Mouse (Mus musculus) urinary bladder, postnatal 25 days (tissue): ENCODE results near the gene Barhl1.

Experiments used
- DNase-seq: peaks from one replicate; pipeline ENCODE4 v3.0.0; 2022; ENCODE audit warnings: low spot score

Barhl1 gene

DNA sequence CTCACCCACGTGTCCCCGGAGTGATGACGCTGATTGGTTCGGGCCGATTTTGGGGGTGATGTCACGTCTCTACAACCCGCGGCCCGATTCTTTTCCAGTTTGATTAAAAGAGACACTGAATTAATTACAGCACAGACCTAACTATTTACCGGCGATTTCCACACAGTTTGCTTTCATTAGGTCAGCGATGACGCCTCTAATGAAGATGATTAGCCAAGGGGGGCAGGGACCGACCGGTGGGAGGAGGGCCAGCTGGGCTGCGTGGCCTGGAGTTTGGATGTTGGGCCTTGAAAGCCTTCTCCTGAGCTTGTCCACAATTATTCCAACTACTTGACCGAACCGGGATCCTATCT is at the start of gene Barhl1:
TSS of gene Barhl1 (minus strand) at position 156 of the 353 bp plus-strand sequence.
- DNase-seq, result no peak

DNA sequence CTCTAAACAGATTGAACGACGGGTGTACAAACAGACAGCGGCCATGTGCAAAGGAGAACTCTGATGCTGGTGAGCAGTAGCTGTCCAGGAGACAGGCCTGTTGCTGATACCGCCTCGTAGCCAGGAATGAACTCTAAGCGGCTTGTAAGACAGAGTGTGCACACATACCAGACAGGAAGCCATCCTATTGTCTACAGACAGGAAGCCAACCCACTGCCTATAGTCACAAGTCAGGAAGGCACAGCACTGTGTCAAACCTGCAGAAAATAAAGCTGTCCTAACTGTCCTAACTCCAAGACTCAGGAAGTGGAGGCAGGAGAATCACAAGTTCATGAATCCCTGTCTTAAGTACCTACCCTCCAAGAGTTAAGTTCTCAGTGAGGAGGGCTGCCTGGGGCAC is 47.1 kb upstream of the Barhl1 start:
- no peak for DNase-seq

DNA sequence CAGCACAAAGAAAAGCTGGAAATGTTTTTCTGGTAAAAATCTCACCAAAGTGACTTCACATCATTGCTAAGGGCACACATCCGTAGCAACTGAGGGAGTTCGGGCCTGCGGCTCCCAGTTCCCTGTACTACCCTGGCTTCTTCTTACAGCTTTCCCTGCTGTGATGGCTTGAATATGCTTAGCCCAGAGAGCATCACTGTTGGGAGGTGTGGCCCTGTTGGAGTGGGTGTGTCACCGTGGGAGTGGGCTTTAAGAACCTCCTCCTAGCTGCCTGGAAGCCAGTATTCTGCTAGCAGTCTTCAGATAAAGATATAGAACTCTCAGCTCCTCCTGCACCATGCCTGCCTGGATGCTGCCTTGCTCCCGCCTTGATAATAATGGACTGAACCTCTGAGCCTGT is 45.2 kb upstream of the Barhl1 start:
- DNase-seq, result no peak

DNA sequence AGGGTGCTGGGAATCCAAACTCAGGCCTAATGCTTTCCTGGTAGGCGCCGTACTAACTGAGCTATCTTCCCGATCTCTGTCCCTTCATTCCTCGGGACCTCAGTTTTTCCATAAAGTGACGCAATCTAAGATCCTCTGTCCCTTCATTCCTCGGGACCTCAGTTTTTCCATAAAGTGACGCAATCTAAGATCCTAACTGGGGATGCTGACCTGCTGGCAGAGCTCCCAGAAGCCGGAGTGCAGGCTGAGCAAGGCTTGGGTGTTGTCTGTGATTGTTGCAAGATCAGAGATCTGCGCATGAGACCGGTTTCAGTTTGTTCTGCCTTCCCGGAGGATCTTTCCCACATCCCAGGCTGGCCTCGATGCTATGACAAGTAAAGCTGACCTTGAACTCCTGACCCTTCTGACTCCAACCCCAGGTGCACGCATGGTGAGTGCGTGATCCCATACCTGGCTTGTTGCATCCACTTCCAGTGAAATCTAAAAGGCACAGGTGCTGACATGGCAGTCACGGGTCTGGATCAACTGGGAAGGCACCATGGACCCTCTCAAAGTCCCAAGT is 44.6 kb upstream of the Barhl1 start:
- DNase-seq, result no peak

DNA sequence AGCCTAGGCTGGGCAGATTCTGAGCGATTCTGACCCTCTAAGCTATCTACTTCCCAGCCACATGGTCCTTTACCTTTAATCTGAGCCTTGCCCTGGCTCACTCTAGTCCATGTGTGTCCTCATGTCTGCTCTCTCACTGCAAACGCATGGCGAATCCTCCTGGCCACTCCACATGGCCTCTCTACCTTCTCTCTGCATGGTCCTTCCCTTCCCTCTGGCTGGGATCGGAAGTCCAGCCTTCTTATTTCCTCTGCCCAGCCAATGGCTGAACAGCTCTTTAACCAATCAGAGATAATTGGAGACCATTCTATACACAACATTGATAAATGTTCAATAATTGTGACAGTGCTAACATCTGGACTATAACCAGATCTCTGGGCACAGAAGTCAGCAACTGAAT is 40.4 kb upstream of the Barhl1 start:
- DNase-seq, result no peak

DNA sequence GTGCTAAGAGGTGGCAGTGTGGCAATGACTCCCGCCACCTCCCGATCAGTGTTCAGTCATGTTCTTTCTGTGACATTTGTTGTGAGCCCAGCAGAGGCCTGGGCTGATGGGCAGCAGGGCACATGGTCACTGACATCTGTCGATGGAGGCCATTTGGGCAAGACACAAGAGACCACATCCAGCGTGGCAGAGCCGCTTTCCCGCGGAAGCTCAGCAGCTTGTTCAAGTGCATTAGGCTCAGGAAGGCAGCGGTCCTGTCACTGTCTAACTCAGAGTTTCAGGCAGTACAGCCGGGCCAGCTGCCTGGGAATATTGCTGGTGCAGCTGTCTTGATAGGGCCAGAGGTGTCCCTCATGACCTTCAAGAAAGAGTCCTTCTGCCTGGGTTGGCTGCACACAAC is 38.1 kb upstream of the Barhl1 start:
- DNase-seq, result no peak

DNA sequence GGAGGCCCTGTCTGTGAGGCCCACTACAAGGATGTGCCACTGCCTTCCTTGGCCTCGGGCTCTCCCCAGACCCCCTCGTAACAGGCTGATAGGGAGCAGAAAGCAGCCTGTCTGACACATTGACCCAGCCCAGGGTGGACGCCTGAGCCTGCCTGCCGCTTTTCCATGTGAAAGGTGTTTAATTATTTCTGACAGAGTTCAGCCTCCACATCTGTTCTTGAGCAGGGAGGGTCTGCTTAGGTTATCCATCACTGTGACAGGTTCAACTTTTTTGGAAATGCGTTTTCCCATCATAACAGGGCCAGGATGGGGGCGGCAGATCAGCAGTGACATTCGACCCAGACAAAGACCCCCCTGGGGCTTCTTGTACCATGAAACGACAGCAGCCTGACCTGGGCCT is 36.5 kb upstream of the Barhl1 start:
- no peak for DNase-seq

DNA sequence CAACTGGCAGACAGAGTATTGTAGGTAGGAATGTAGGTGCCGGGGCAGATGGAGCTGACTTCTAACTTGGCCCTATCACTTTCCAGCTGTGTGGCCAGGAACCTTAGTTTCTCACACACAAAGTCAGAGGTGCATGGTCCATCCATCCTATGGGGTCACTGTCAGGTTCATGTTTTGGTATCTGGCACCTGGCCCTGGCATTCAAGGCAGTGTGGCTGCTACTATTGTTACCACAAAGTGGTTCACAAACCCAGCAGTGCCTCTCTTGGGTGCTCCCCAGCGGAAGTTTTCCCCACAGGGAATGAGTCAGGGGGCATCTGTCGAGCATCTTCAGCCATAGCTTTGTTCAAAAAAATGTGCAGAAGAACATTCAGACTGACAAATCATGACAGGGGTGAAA is 29.8 kb upstream of the Barhl1 start:
- no peak for DNase-seq

DNA sequence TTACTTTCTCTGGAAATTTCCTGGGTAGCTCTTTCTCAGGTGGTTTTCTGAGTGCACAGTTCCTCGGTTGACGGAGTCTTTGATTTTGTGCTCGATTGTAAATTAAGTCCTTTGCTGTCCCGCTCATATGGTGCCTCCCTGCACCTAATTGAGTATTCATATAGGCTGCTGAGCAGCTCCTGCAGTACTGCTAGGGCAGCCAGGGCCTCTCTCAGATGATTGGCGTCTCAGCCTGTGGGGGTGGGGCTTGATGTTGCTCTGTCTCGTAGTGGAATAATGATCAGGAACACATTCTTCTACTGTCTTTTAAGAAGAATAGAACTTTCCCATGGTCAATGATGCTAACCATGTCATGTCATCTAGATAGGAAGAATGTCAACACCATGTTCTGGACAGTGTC is 28.9 kb upstream of the Barhl1 start:
- no peak for DNase-seq

DNA sequence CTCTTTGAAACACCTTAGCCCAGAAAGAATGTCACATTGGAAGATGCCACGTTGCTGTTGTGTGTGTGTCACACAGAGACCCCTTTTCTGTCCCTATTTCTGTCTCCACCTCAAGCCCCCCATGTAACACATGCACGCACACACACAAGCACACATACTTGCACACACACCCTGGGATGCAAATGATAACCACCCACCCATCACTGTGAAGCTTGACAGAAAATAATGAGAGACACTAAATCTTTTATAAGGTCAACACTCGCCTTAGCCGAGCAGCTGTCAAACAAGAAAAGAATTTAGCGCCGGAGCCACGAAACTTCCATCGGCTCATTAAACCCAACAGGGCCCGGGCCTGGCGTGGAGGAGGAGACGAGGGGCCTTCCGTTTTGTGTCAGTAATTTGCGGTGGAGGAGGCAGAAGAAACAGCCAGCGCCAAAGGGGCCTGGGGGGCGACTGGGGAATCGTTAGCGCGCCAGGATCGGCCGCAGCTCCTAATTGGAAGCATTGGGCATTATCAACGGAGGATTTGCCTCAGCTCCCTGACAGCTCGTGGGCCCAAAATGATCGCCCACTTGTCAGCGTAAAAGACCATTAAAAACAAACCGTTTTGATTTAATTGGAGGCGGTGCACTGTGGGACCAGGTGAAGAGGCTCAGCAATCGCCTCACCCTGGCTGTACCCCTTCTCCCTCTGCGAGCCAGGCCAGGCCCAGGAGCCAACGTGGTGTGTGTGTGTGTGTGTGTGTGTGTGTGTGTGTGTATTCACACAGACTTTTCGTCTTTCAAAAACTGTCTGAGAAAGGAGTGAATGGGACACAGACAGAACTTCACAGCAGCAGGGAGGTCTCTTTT is 27.4 kb upstream of the Barhl1 start:
- DNase-seq, result no peak

DNA sequence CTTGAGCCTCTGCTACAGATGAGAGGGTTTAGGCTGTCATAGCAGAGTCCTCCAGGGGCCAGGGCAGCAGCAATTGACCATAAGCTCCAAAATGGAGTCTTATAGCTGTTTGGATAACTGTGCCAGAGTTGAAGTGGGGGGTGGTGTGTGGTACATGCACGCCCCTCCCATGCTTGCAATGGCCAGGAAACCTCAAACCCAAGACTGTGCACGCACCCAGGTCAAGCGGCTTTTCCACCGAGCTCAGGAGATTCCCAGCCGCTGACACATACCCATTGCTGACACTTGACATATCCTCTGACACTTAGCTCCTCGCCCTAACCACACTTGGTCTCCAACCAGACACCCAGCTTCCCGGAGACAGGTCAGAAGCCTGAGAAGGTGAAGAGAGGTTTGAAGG is 22.5 kb upstream of the Barhl1 start:
- DNase-seq, result no peak

DNA sequence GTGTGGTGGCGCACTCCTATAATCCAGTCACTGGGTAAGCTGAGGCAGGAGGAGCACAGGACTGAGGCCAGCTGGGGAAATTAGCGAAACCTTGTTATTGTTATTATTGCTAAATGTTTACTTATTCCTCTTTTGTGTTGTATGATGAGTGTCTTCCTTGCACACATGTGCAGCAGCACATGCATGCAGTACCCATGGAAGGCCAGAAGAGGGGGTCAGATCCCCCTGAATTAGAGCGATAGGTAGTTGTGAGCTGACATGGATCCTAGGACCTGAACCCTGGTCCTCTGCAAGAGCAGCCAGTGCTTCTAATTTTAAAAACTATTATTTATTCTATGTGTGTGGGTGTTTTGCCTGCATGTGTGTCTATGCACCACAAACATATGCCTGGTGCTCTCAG is 14.1 kb upstream of the Barhl1 start:
- no peak for DNase-seq

DNA sequence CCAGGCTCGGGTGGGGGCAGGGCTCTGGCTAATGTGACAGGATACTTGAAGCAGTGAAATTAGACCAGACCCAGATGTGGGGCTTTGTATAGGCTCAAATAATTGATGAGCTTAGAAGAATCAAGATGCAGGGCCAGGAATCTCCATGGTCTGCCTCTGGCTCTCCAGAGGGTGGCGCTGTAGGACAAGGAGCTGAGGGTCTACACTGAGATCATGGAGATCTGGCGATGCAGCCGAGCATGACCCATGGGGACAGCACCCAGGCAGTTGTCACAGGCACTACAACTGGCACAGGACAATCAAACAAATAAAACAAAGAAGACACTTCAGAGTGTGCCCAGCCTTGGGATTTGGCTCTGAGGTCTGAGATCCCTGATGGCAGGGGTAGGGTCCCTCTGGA is 7.4 kb upstream of the Barhl1 start:
- peak; percentile 63 for DNase-seq

DNA sequence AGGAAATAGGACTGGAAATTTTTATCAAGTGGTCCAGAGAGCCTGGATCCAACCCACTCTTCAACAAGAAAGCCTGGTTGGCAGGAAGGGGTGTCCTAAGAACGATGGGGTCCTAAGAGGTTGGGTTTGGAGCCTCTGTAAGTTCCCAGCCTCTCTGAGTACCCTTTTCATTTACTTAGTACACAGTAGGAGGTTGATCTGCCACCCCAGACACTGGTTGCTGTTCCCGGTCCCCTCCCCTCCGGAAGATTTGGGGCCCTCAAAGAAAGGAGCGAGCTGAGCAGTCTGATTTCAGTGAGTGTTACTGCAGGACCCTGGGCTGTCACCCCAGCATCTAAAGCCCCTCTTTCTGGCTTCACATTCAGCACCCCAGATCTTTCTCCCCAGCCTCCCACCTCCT is 2.5 kb upstream of the Barhl1 start:
- DNase-seq, result no peak

DNA sequence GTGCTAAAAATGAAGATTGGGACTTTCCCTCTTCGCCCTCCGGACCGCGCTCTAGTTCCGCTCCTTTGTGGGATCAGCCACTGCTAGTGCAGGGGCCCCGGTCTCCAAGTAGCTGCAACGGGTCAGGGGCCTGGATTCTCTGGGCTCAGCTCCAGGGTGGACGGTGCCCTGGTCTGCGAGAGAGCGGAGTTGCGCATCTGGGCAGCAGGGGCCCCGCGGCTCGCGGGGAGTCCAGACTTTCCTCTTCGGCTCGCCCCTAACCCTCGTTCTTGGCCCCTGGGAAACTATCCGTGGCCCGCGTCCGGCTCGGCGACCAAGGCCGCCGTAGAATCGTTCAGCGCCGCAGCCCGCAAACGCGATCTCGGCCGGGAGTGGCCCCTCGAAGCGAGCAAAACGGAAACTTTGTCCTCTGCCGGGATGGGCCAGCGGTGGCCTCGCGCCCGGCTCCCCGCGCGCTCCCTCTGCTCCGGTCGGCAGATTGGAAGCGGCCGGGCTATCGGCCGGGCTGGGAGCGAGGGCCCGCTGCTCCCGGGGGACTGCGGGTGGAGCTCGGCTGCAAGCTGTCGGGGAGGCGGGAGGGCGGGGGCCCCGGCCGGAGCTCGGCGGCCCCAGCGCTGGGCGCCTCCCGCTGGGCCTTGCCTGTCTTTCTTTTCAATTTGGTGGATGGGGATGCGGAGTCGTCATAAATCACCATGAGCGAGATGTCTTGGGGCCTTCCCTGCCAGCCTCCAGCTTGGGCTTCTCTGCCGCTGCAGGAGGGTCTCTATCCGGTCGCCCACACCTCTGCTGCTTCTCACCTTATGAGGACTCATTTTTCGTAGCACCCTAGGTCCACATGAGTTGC is 1.3 kb upstream of the Barhl1 start:
- no peak for DNase-seq

DNA sequence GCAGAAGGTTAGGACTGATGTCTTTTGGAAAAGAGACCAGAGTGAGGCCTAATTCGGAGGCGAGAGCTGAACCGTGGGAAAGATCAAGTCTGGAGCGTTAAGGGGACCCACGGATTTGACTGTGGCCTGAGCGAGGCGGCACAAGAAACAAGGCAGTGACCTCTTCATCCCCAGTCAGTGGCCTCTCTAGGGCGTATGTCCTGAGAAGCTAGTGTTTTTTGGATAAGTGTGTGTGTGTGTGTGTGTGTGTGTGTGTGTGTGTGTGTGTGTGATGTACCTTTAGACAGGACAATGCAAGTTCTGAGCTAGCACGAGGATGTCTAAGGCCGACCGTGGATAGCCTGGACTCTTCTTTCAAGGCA is 669 bp upstream of the Barhl1 start:
- DNase-seq, result no peak

DNA sequence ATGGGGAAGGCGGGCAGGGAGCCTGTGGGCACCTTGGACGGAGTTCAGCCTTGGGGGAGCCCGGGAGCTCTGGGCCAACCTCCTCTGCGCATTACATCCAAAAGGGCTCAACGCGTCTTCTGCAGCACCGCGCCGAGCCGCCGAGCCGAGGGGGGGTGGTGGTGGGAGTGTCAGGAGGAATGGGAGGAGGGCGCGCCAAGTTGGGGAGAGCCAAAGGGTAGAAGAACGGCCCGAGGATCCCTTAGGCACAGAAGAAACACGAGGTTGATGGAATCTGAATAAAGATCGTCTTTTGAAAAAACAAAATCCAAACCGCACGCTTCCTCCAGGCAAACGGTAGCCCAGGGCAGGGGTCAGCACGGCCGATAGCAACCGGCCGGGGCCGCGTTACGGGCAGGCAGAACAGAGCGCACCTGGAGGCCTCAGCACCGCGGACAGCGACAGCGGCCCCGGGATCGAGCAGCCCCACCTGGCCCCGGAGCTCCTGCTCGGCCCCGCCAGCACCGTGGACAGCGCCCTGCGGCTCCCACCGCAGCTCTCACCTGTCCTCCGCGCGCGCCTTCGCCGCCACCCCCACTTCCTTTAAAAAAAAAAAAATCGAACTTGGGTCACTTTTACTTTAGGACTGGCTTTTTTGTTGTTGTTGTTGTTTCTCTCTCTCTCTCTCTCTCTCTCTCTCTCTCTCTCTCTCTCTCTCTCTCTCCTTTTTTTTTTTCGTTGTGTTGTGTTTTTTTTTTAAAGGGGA is 528 bp downstream of the Barhl1 start:
- peak; percentile 77 for DNase-seq

DNA sequence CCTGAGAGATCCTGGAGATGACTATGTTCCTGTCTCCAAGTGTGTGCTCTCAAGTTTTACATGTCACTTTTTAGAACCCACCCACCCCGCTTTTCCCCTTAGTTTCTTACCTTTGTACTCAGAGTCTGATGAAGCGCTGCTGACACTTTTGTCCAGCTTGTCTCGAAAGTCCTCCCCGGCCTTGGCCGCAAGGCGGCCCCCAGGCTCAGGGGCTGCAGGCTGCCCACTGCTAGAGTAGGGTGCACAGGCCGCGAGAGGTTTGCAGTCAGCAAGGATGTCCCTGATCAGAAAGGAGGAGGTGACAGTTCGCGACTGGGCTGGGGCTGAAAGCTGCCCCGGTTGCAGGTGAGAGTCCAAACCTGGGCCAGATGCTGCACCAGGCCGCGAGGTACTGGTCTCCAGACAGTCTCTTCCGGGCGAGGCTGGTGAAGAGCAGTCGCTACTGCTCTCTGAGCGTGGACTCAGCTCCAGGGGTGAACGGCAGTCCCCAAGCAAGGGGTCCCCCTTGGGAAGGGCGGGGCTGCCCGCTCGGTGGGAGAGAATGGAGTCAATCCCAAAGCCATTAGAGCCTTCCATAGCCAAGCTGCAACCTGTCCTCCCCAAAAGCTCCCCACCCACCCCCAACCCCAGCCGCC is 1.2 kb downstream of the Barhl1 start:
- DNase-seq, result no peak

DNA sequence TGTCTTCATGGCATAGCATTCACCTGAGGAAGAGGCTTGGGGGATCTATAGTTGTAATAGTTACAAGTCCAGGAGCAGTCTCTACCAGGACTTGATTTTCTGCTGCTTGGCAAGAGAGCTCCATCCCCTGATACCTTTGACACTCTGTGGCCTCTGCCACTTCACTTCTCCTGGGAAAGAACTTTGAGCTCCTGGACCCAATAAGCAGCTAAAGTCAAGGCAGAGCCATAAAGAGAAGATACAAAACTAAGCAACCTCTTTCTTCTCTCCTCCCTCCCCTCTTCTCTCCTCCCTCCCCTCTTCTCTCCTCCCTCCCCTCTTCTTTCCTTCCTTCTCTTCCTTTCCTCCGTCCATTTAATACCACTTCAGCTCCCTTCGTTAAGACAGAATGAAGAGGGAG is 2.3 kb downstream of the Barhl1 start:
- DNase-seq, result no peak

DNA sequence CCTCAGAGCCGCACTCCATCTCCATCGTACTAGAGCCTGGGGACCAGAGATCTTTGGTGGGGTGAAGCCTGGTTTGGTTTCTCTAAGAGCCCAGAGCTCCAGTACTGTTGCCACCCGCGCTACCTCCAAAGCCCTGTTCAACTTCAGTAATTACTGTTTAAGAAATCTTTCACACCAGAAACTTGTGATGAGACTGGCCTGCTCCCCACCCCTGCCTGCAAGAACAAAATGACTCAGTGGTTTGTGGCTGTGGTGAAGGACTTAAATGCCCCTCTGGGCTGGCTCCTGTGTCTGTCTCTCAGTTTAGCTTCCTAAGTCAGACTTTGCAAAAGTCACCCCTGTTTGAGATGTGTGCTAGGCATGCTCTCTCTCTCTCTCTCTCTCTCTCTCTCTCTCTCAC is 3.5 kb downstream of the Barhl1 start:
- no peak for DNase-seq

DNA sequence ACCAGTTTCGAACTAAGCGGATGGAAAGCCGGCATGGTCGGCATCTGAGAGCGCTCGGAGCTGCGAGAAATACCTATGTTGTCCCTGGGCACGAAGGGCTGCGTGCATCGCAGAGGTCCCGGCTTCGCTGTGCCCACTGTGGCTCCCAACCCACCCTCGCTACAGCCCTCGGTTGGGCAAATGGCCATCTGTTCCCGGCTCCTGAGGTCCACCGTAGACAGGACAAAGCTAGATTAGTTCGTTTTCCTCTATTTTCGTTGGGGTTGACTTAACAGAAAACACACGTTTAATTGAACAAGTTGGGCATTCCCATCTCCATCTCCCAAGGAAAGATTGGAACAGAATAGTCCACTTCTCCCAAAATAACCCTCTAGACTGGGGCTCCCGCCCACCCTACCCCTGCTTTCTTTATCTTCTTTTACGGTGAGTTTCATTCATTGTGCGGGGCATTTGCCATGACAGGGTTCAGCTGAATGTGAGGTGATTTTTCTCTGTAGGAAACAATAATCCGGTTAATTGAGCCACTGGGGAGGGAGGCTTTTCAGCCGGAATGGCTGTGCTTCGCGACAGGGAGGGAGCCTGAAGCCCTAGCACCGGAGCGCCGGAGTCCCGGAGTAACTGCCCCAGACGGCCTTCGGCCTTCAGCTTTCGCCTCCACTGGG is 4.3 kb downstream of the Barhl1 start:
- no peak for DNase-seq
